Mouse (Mus musculus): ENCODE results near the gene Arhgap42. TPM values are rescaled to one million over a fixed set of nuclear protein-coding genes. Genes with fewer than 3 reads are reported as not detected.

The Arhgap42 gene
- 10 to 100 TPM; 14.6 to 16.4 TPM for total RNA-seq (2021)
- long read RNA-seq, experiment 1, partial matches to known transcripts: 1 of 6 reads
- long read RNA-seq, experiment 1, other reads (novel, unspliced or antisense): 5 of 6 reads
- long read RNA-seq, experiment 2, partial matches to known transcripts: 0 of 4 reads
- long read RNA-seq, experiment 2, other reads (novel, unspliced or antisense): 4 of 4 reads

DNA sequence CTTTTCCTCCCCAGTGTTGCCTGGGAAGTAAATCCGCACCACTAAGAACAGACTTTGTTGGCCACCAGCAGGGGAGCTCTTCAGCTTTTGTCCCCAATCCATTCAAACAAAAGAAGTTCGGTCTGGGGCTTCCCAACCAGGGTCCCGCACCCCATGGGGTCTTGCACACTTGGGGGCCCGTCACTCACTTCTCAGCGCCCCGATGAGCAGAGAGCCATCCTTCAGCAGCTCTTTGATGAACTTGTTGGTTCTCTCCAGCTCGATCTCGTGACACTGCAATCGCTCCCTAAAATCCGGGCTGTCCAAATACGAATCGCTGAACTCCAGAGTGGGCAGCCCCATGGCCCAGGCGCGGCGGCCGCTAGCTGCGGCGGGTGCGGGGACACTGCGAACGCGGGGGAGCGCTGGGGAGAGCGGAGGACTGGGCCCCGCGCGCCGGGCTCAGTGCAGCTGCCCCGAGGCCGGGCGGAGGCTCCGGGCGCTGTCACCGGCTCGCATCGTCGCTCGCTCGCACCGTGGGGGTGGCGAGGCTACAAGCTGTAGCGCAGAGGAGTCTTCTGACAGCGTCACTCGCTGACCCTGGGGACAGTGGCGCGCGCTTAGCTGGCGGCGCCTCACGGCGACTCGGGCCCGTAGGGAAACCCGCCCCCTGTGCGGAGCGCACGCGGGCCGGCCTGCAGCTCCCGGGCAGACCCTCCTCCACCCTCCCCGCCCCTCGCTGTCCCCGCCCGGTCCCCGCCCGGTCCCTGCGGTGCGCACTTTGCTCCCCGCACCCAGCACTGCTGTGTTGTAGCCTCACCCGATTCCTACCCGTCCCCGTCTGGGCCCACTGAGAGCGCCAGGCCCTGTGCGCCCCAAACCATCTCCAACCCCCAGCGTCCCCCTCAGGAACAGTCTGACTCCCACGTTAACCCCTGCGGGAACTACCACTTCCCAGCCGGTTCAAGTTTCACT lies at the start of gene Arhgap42:
Arhgap42 (minus strand) TSS at position 664 of the 954 bp plus-strand sequence.
- Histone ChIP-seq H3K4me3 (peak within 1 kb of the TSS; percentile 69), H3K27ac (peak within 1 kb of the TSS; percentile 87)
- peak; percentile 45 to 52 for DNase-seq (ENCODE audit: extremely low spot score in 1 of 2, low spot score in 2 of 2)
- intact Hi-C loops (cut with DNase I): loop anchor here (5.0 kb wide), 1 partner anchor 186 kb away; no protein-coding TSS in a partner anchor
- peak; percentile 70 for TF ChIP-seq CTCF (IDR thresholded peaks at IDR 0.05)

DNA sequence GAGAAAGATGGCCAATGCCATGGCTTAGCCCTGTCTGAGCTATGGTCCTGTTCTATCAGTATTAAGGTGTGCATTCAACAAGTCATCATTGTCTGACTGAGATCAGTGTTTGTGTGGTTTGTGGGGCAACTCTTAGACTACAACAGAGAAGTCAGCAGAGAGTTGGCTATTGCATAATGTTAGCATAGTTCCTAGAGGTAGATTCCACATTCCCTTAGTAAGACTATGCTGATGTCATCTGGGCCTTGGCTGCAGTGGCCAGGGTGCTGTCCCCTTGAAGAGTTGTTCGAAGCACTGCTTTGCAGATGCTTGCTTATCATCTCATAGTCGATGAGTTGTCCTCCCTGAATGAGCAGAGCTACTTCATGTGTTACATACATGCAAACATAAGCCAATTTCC lies 49.2 kb upstream of the Arhgap42 start:
- DNase-seq (ENCODE audit: extremely low spot score in 1 of 2, low spot score in 2 of 2): no peak
- TF ChIP-seq CTCF (IDR thresholded peaks at IDR 0.05): no peak
- H3K27ac ChIP-seq: no peak overlapping the region
- H3K4me3 ChIP-seq: no peak overlapping the region
- intact Hi-C loops (cut with DNase I): no loop called here

DNA sequence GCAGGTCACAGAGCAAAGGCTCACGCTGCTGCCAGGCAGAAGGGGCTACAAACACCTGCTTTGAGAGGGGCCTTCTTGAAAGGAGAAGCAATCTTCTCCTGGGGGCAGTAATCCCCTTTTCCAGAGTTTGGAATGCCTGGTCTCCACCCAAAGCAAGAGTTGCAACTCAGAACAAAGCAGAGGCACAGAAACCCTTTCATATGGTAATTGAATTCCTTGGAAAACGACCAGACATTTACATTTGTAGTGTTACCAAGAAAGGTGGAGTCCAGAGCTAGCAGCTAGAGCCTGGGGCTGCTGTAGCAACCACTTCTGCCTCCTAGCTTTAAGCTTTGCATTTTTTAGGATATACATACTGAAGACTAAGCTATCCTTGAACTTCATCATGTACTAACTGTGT lies 30.4 kb upstream of the Arhgap42 start:
- intact Hi-C loops (cut with DNase I): no loop called here
- H3K4me3 ChIP-seq: no peak overlapping the region

DNA sequence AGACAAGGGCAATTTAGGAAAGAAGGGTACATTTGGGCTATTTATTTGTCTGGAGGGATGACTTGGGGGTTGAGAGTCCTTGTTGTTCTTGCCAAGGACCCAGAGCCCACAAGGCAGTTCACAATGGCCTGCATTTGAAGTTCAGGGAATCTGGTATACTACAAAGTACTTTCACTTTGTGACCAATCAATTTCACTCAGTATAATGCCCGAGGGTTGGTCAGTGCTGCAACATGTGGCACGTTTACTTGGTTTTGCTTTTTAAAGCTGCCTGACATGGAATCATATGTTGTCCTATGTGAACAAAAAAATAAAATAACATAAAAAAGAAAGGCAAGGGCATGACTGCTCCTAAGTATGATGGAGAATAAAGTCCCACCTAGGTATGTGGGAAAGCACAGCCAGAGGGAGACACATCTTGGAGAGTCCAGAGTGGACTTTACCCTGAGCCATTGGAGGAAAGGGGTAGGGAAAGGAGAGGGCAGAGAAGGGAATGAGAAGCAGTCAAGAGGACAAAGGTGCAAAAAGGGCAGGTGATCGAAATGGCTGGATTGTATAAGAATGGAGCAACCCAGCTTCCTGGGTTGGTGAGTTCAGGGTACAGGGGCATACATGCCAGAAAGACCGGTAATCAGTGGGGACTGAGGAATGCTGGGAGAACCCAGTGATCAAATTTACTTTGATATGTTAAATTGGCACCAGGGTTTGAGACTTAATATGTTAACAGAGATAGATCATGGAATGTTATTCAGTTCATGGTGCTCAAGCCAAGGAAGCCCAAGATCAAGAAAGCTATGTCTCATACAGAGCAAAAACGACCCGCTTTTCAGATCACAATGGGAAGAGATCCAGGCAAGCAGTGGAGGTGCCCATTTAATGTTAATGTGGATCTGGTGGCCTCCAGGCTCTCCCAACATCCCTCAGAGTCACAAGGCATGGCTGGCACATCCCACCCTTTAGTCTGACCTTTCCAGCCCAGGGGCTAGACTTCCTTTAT lies 29.0 kb upstream of the Arhgap42 start:
- no peak for DNase-seq (ENCODE audit: extremely low spot score in 1 of 2, low spot score in 2 of 2)
- Histone ChIP-seq H3K4me3 (no peak overlapping the region), H3K27ac (no peak overlapping the region)
- TF ChIP-seq CTCF (IDR thresholded peaks at IDR 0.05): no peak
- intact Hi-C loops (cut with DNase I): no loop called here

More for the DNA sequence above, 30.4 kb upstream of the Arhgap42 start:
- TF ChIP-seq CTCF (IDR thresholded peaks at IDR 0.05): no peak
- DNase-seq (ENCODE audit: extremely low spot score in 1 of 2, low spot score in 2 of 2): no peak
- H3K27ac ChIP-seq: no peak overlapping the region

DNA sequence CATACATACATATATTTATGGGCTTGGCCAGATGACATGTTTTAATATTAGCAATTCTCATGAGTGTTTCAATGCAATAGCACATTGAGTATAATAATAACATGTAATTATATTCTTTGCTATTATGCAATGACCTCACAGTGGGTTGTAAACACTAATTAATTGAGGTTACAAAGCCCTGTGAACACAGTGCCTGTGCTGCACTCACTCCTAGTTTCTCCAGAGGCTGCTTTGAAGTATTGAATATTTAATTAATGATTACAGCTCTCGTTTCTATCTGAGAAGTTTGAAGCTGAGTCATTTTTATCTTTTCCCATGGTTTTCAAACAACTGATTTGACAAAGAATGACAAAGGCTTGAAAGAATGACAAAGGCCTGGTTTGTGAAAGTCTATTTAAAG lies 24.6 kb upstream of the Arhgap42 start:
- intact Hi-C loops (cut with DNase I): no loop called here
- no peak for TF ChIP-seq CTCF (IDR thresholded peaks at IDR 0.05)
- Histone ChIP-seq H3K27ac (no peak overlapping the region), H3K4me3 (no peak overlapping the region)
- DNase-seq (ENCODE audit: extremely low spot score in 1 of 2, low spot score in 2 of 2): no peak

DNA sequence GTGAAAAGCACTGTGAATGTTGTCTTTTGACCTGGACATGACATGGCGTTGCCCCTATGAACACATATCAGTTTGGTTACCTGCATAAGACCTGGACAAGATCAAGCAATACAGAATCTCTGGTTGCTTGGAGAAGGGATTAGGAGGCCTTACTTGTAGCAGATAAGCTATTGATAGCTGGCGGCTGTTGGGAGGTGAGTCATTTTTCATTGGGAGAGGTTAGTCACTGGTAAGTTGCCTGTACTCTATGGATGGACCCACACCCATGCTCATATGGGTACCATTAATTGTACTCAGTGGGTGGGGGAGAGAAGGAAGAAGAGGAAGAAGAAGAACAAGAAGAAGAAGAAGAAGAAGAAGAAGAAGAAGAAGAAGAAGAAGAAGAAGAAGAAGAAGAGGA lies 23.6 kb upstream of the Arhgap42 start:
- no peak overlapping the region for H3K27ac ChIP-seq
- no peak for DNase-seq (ENCODE audit: extremely low spot score in 1 of 2, low spot score in 2 of 2)
- H3K4me3 ChIP-seq: no peak overlapping the region
- no peak for TF ChIP-seq CTCF (IDR thresholded peaks at IDR 0.05)
- intact Hi-C loops (cut with DNase I): no loop called here

DNA sequence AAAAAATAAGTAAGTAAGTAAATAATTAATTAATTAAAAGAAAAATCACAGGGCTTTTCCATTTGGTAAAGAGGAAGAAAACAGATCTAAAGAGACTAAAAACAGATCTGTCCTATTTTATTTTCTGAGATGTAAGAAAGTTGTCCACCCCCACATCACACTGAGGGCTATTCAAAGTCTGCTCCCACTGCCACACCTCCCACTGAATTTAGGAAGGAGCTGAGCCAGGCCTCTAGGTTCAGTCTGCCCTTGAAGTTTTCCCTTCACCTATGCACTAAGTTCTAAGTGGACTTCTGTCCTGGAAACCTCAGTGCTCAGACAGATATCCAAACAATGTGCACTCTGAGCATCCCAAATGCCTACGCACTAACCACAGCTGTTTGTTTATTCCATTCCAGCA lies 15.9 kb upstream of the Arhgap42 start:
- DNase-seq (ENCODE audit: extremely low spot score in 1 of 2, low spot score in 2 of 2): no peak
- Histone ChIP-seq H3K4me3 (no peak overlapping the region), H3K27ac (no peak overlapping the region)
- TF ChIP-seq CTCF (IDR thresholded peaks at IDR 0.05): no peak
- intact Hi-C loops (cut with DNase I): loop anchor here (5.0 kb wide), 1 partner anchor 202 kb away; no protein-coding TSS in a partner anchor

DNA sequence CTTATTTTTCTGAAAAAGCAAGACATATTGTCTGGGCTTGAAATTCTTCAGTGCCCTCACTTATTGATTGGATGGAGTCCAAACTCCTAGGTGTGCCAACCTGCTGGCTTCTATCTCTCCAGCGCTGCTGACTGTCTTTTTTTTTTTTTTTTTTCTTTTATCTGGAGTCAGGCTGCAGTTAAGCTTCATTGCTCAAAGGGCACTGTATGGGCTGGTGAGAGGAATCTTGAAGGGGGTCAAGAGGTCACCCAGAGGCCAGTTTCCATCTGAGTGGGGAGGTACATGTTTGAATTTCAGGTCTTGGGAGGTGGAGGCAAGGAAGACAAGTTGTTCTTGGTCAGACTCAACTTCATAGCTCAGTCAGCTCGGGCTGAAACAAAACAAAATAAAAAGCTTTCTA lies 9.6 kb upstream of the Arhgap42 start:
- no peak for DNase-seq (ENCODE audit: extremely low spot score in 1 of 2, low spot score in 2 of 2)
- no peak overlapping the region for H3K4me3 ChIP-seq
- intact Hi-C loops (cut with DNase I): no loop called here
- no peak for TF ChIP-seq CTCF (IDR thresholded peaks at IDR 0.05)
- no peak overlapping the region for H3K27ac ChIP-seq

DNA sequence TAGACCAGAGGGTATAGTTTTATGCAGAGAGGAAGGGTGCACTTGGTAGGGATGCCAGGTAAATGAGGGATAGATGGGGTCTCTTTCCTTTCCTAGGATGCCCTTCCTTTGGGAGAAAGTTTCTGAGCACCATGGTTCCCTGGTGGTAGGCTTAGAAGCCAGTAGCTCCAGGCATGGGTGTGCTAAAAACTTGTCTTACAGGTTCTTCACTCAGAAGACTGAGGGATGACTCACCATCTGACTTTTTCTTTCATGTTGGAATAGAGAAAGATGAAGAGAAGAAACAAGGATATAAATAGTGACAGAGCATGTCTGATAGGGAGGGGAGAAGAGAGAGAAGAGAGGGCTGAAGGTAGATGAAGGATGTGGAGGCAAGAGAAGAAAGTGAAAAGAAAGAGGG lies 7.1 kb upstream of the Arhgap42 start:
- TF ChIP-seq CTCF (IDR thresholded peaks at IDR 0.05): no peak
- no peak overlapping the region for H3K4me3 ChIP-seq
- H3K27ac ChIP-seq: no peak overlapping the region
- no peak for DNase-seq (ENCODE audit: extremely low spot score in 1 of 2, low spot score in 2 of 2)
- intact Hi-C loops (cut with DNase I): no loop called here

DNA sequence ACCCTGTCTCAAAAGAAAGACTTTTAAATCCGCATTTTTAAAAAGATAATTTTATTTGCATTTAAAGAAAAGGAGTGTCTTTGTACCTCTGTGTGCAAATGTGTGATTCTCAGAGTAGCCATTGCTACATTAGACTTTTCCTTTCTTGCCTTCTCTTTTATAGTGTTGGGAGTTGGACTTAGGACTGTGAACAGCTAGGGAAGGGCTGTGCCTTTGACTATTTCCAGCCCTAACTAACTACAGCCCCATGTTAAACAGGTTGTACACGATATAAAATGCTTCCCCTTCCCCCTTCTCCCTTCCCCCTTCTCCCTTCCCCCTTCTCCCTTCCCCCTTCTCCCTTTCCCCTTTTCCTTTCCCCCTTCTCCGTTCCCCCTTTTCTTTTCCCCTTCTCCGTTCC lies 4.9 kb upstream of the Arhgap42 start:
- TF ChIP-seq CTCF (IDR thresholded peaks at IDR 0.05): no peak
- no peak overlapping the region for H3K4me3 ChIP-seq
- intact Hi-C loops (cut with DNase I): loop anchor here (5.0 kb wide), 1 partner anchor 142 kb away; no protein-coding TSS in a partner anchor

DNA sequence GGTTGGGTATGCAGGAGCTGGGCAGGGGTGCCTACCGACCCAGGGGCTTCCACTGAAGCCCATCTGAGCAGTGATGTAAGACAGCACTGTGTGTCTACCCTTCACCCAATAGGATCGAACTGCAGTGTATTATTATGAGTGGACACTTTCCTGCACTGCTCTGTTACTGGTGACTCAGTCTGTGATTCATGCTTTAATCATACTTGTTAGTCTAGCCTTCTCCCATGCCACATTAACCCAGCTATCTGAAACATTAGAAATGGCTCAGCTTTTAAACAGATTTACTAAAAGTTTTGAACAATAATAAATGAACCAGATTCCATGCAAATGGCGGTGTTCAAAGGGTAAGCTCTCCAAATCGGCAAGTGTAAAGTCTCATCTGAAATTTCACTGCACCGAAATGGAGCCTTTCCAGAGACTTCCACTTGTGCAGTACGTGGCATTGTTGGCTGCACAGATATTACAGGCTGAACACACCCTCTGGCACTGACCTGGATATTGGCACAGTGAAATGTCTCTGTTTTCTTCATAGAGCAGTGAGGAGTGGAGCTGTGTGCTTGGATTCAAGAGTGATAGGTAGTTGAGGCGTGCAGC lies 2.4 kb upstream of the Arhgap42 start:
- Histone ChIP-seq H3K27ac (no peak overlapping the region), H3K4me3 (no peak overlapping the region)
- no peak for TF ChIP-seq CTCF (IDR thresholded peaks at IDR 0.05)
- DNase-seq (ENCODE audit: extremely low spot score in 1 of 2, low spot score in 2 of 2): no peak
- intact Hi-C loops (cut with DNase I): loop anchor here (5.0 kb wide), 1 partner anchor 139 kb away; no protein-coding TSS in a partner anchor

More for the DNA sequence above, 4.9 kb upstream of the Arhgap42 start:
- no peak overlapping the region for H3K27ac ChIP-seq
- no peak for DNase-seq (ENCODE audit: extremely low spot score in 1 of 2, low spot score in 2 of 2)

Data from left cerebral cortex, adult 2 months (tissue).